Mouse (Mus musculus) E14TG2a.4 (cell line): ENCODE data around the gene Dram1.

ENCODE experiments used
- H3K27me3 ChIP-seq: 2 replicates; pipeline ENCODE4 v1.6.1; 2014; ENCODE audit warnings: low read length, control low read depth; ENCODE audit not compliant: insufficient read depth
- H3K36me3 ChIP-seq: 2 replicates; pipeline ENCODE4 v1.6.1; 2014; ENCODE audit warnings: low read length, control low read depth; ENCODE audit not compliant: insufficient read depth
- H3K4me1 ChIP-seq: replicated peaks from 2 replicates; pipeline ENCODE4 v1.6.1; 2014; ENCODE audit warnings: low read depth, low read length, control low read depth
- H3K4me3 ChIP-seq: replicated peaks from 2 replicates; pipeline ENCODE4 v1.5.1; 2014; ENCODE audit warnings: mild to moderate bottlenecking, low read length
- H3K9me3 ChIP-seq: 2 replicates; pipeline ENCODE4 v1.6.1; 2014; ENCODE audit warnings: low read length, control low read depth
- CTCF ChIP-seq: conservative IDR thresholded peaks from 2 replicates; pipeline ENCODE4 v1.5.1; 2014; ENCODE audit warnings: low read length
- NANOG ChIP-seq: IDR thresholded peaks from 2 replicates; pipeline ENCODE4 v1.6.1; 2014; ENCODE audit warnings: borderline replicate concordance, low read length, mixed read lengths
- POU5F1 ChIP-seq: IDR thresholded peaks from 2 replicates; pipeline ENCODE4 v1.6.1; 2014; ENCODE audit warnings: low read length, borderline replicate concordance

The Dram1 gene

GRCm38 (mm10) chr10:88412290-88412995 lies 33.6 kb upstream of the Dram1 start:
- H3K4me1 ChIP-seq: no peaks in the 10 kb centered on the region
- H3K9me3 ChIP-seq: no peaks in the 10 kb centered on the region
- no peak overlapping the region for H3K4me3 ChIP-seq
- TF ChIP-seq NANOG (no peak), POU5F1 (no peak), CTCF (no peak)
- H3K36me3 ChIP-seq: peaks cover 35% of the 10 kb centered on the region
- H3K27me3 ChIP-seq: no peaks in the 10 kb centered on the region

GRCm38 (mm10) chr10:88409751-88410150 lies 30.9 kb upstream of the Dram1 start:
- Histone ChIP-seq H3K36me3 (peaks cover 25% of the 10 kb centered on the region), H3K4me1 (peaks cover 5% of the 10 kb centered on the region)
- TF ChIP-seq NANOG (no peak), POU5F1 (no peak), CTCF (no peak)

GRCm38 (mm10) chr10:88407875-88408631 lies 29.2 kb upstream of the Dram1 start:
- Histone ChIP-seq H3K9me3 (no peaks in the 10 kb centered on the region), H3K27me3 (no peaks in the 10 kb centered on the region), H3K36me3 (peaks cover 17% of the 10 kb centered on the region), H3K4me3 (no peak overlapping the region), H3K4me1 (peaks cover 5% of the 10 kb centered on the region)
- TF ChIP-seq POU5F1: no peak
- TF ChIP-seq NANOG: no peak
- TF ChIP-seq CTCF: no peak

More at GRCm38 (mm10) chr10:88409751-88410150, 30.9 kb upstream of the Dram1 start:
- no peak overlapping the region for H3K4me3 ChIP-seq
- no peaks in the 10 kb centered on the region for H3K9me3 ChIP-seq
- no peaks in the 10 kb centered on the region for H3K27me3 ChIP-seq

GRCm38 (mm10) chr10:88405812-88406211 lies 26.9 kb upstream of the Dram1 start:
- no peak for TF ChIP-seq NANOG
- no peak for TF ChIP-seq POU5F1
- TF ChIP-seq CTCF: no peak
- no peak overlapping the region for H3K4me3 ChIP-seq
- peaks cover 8% of the 10 kb centered on the region; the same call in 1 of the 2 replicates for H3K36me3 ChIP-seq

GRCm38 (mm10) chr10:88404220-88404619 lies 25.3 kb upstream of the Dram1 start:
- H3K27me3 ChIP-seq: no peaks in the 10 kb centered on the region
- H3K4me3 ChIP-seq: no peak overlapping the region
- peaks cover 5% of the 10 kb centered on the region for H3K4me1 ChIP-seq
- TF ChIP-seq CTCF (no peak), NANOG (no peak), POU5F1 (no peak)
- H3K36me3 ChIP-seq: 0 out of 2 replicates have a peak, but pooled peaks cover 4% of the 10 kb centered on the region
- H3K9me3 ChIP-seq: no peaks in the 10 kb centered on the region

More at GRCm38 (mm10) chr10:88405812-88406211, 26.9 kb upstream of the Dram1 start:
- Histone ChIP-seq H3K9me3 (no peaks in the 10 kb centered on the region), H3K27me3 (no peaks in the 10 kb centered on the region), H3K4me1 (peaks cover 5% of the 10 kb centered on the region)

GRCm38 (mm10) chr10:88403021-88403420 lies 24.1 kb upstream of the Dram1 start:
- Histone ChIP-seq H3K4me1 (peaks cover 5% of the 10 kb centered on the region), H3K27me3 (no peaks in the 10 kb centered on the region)
- no peak for TF ChIP-seq CTCF
- no peak for TF ChIP-seq POU5F1
- no peak for TF ChIP-seq NANOG

GRCm38 (mm10) chr10:88399271-88399670 lies 20.4 kb upstream of the Dram1 start:
- H3K4me3 ChIP-seq: no peak overlapping the region
- TF ChIP-seq CTCF (no peak), NANOG (no peak), POU5F1 (no peak)
- H3K27me3 ChIP-seq: no peaks in the 10 kb centered on the region
- no peaks in the 10 kb centered on the region for H3K9me3 ChIP-seq
- H3K4me1 ChIP-seq: no peaks in the 10 kb centered on the region
- H3K36me3 ChIP-seq: peaks cover 4% of the 10 kb centered on the region; the same call in 1 of the 2 replicates

More at GRCm38 (mm10) chr10:88403021-88403420, 24.1 kb upstream of the Dram1 start:
- Histone ChIP-seq H3K36me3 (0 out of 2 replicates have a peak, but pooled peaks cover 4% of the 10 kb centered on the region), H3K9me3 (no peaks in the 10 kb centered on the region), H3K4me3 (no peak overlapping the region)

- Histone ChIP-seq H3K27me3 (no peaks in the 10 kb centered on the region), H3K4me3 (no peak overlapping the region), H3K4me1 (no peaks in the 10 kb centered on the region), H3K9me3 (no peaks in the 10 kb centered on the region), H3K36me3 (peaks cover 4% of the 10 kb centered on the region; the same call in 1 of the 2 replicates)
- TF ChIP-seq CTCF: no peak
- TF ChIP-seq NANOG: no peak
- no peak for TF ChIP-seq POU5F1
Measured at GRCm38 (mm10) chr10:88398668-88399243, 19.9 kb upstream of the Dram1 start.
